Mouse (Mus musculus): ENCODE results near the gene Asap2.

DNA sequence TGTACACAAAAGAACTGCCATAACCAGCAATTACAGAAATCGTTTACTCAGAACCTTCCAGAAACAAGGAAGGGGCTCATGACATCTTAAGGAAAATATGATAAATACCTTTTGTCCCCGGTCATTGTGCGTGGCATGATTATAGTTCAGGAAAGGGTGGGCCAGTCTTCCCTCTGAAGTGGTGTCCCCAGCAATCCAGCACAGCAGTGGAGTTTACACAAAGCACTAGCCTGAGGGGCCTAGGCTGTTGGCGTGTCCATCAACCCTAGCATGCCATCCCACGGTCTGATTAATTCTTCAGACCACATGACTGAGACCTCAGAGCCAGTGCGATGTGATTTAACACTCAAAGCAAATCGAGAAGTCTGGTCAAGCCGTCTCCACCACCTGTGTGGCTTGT, 235.1 kb downstream of the Asap2 start:
- no peak for TF ChIP-seq CTCF (IDR thresholded peaks at IDR 0.05; ENCODE audit: insufficient read depth, low read length)
- no peak for TF ChIP-seq POLR2A (IDR thresholded peaks at IDR 0.05; ENCODE audit: borderline replicate concordance, extremely low read depth, low read depth, low read length)

Data from lung, adult 2 months (tissue).